Mouse (Mus musculus) forebrain, embryonic 11.5 days (tissue): ENCODE measurements around the gene Mrpl51. TPM values are rescaled to one million over a fixed set of nuclear protein-coding genes. Genes with fewer than 3 reads are reported as not detected.

Experiments
- ATAC-seq: fragments of 200-750 bp; cut with Nextera tagmentation; replicated peaks from 2 replicates; pipeline ENCODE4 v1.8.0; 2017; ENCODE audit warnings: moderate TSS enrichment; ENCODE audit not compliant: low FRiP score
- DNase-seq: peaks from one replicate; pipeline ENCODE4 v3.0.0-alpha.2; 2017; ENCODE audit warnings: low spot score
- H3K27ac ChIP-seq: fragments of 300-500 bp; sonication (generic); 2 replicates; pipeline ENCODE4 v1.5.1; 2014; ENCODE audit warnings: low read depth, low read length
- H3K27me3 ChIP-seq: fragments of 300-500 bp; sonication (generic); 2 replicates; pipeline ENCODE4 v1.6.1; 2014; ENCODE audit warnings: mild to moderate bottlenecking, low read length, mixed read lengths; ENCODE audit not compliant: control insufficient read depth, insufficient read depth
- H3K36me3 ChIP-seq: fragments of 300-500 bp; sonication (generic); 2 replicates; pipeline ENCODE4 v1.6.1; 2014; ENCODE audit warnings: mild to moderate bottlenecking, low read length, moderate library complexity, mixed read lengths; ENCODE audit not compliant: control insufficient read depth, insufficient read depth
- H3K4me1 ChIP-seq: fragments of 300-500 bp; sonication (generic); replicated peaks from 2 replicates; pipeline ENCODE4 v1.6.1; 2014; ENCODE audit warnings: low read length, mixed read lengths; ENCODE audit not compliant: control insufficient read depth, insufficient read depth
- H3K4me2 ChIP-seq: fragments of 300-500 bp; sonication (generic); 2 replicates; pipeline ENCODE4 v1.6.1; 2014; ENCODE audit warnings: low read depth, mild to moderate bottlenecking, low read length, moderate library complexity, mixed read lengths; ENCODE audit not compliant: severe bottlenecking
- H3K4me3 ChIP-seq: fragments of 300-500 bp; sonication (generic); 2 replicates; pipeline ENCODE4 v1.5.1; 2014; ENCODE audit warnings: low read depth, low read length
- H3K9ac ChIP-seq: fragments of 300-500 bp; sonication (generic); 2 replicates; pipeline ENCODE4 v1.6.1; 2014; ENCODE audit warnings: low read length
- H3K9me3 ChIP-seq: fragments of 300-500 bp; sonication (generic); 2 replicates; pipeline ENCODE4 v1.6.1; 2016; ENCODE audit warnings: low read length, mixed read lengths; ENCODE audit not compliant: control insufficient read depth
- WGBS: fragments of 180-500 bp; shearing (Covaris S2); extraction: QIAGEN DNeasy Blood & Tissue Kit; methylation state at CpG from one replicate; pipeline ENCODE4 v1.1.7; 2014; 5-methylcytosine and 5-hydroxymethylcytosine counted together
- polyA plus RNA-seq: library from polyadenylated mRNA; unstranded; fragments of >200 nt; fragmentation: Nextera tagmentation; extraction: Ambion mirVana; gene quantifications from 2 replicates; pipeline ENCODE4 v1.2.1, GENCODE M21; 2014

The Mrpl51 gene
- polyA plus RNA-seq, 1 experiment from 2014 or later, result 195 TPM

GRCm38 (mm10) chr6:125170194-125170593 is 21.4 kb upstream of the Mrpl51 start:
- Histone ChIP-seq H3K4me1 (peaks cover 16% of the 10 kb centered on the region), H3K36me3 (peaks cover 46% of the 10 kb centered on the region), H3K9me3 (no peaks in the 10 kb centered on the region), H3K27me3 (no peaks in the 10 kb centered on the region), H3K27ac (no peak overlapping the region), H3K4me2 (no peak overlapping the region), H3K9ac (no peak overlapping the region), H3K4me3 (no peak overlapping the region)
- WGBS, result 90% methylated on average over 6 of the region's 6 CpGs
- ATAC-seq (no peak), DNase-seq (no peak)

- Histone ChIP-seq H3K9ac (no peak overlapping the region), H3K9me3 (no peaks in the 10 kb centered on the region), H3K27me3 (no peaks in the 10 kb centered on the region), H3K4me2 (no peak overlapping the region), H3K36me3 (peaks cover 59% of the 10 kb centered on the region), H3K4me3 (no peak overlapping the region), H3K27ac (no peak overlapping the region), H3K4me1 (peaks cover 3% of the 10 kb centered on the region)
- no peak for DNase-seq
- WGBS, result 85% methylated on average over 2 of the region's 2 CpGs
- ATAC-seq, result no peak
These were observed 19.1 kb upstream of the Mrpl51 start for GRCm38 (mm10) chr6:125172474-125172873.

- DNase-seq (no peak), ATAC-seq (no peak)
- Histone ChIP-seq H3K4me3 (no peak overlapping the region), H3K27me3 (no peaks in the 10 kb centered on the region), H3K27ac (no peak overlapping the region), H3K4me2 (no peak overlapping the region), H3K9me3 (no peaks in the 10 kb centered on the region), H3K9ac (no peak overlapping the region), H3K36me3 (peaks cover 67% of the 10 kb centered on the region), H3K4me1 (no peaks in the 10 kb centered on the region)
- over 99% methylated on average over 7 of the region's 7 CpGs for WGBS
These were observed 18.3 kb upstream of the Mrpl51 start for GRCm38 (mm10) chr6:125173256-125173655.

- WGBS, result 95% methylated on average over 5 of the region's 5 CpGs
- H3K36me3 ChIP-seq, result peaks cover 64% of the 10 kb centered on the region
- ATAC-seq (no peak), DNase-seq (no peak)
- H3K4me1 ChIP-seq, result no peaks in the 10 kb centered on the region
- H3K27ac ChIP-seq, result no peak overlapping the region
- H3K9me3 ChIP-seq, result no peaks in the 10 kb centered on the region
- no peak overlapping the region for H3K4me2 ChIP-seq
- H3K27me3 ChIP-seq, result no peaks in the 10 kb centered on the region
- no peak overlapping the region for H3K9ac ChIP-seq
- H3K4me3 ChIP-seq, result no peak overlapping the region
These were observed 16.1 kb upstream of the Mrpl51 start for GRCm38 (mm10) chr6:125175469-125175868.

- Histone ChIP-seq H3K27ac (no peak overlapping the region), H3K36me3 (peaks cover 59% of the 10 kb centered on the region), H3K4me3 (no peak overlapping the region), H3K27me3 (no peaks in the 10 kb centered on the region), H3K9me3 (no peaks in the 10 kb centered on the region), H3K9ac (no peak overlapping the region), H3K4me2 (no peak overlapping the region), H3K4me1 (no peaks in the 10 kb centered on the region)
- WGBS, result 93% methylated on average over 7 of the region's 7 CpGs
- no peak for ATAC-seq
- peak; percentile 34 for DNase-seq
These were observed 12.0 kb upstream of the Mrpl51 start for GRCm38 (mm10) chr6:125179601-125180000.

GRCm38 (mm10) chr6:125182133-125182532 is 9.5 kb upstream of the Mrpl51 start:
- DNase-seq (peak; percentile 19), ATAC-seq (no peak)
- no peaks in the 10 kb centered on the region for H3K27me3 ChIP-seq
- peaks cover 52% of the 10 kb centered on the region for H3K36me3 ChIP-seq
- no peak overlapping the region for H3K9ac ChIP-seq
- H3K4me1 ChIP-seq, result no peaks in the 10 kb centered on the region
- no peak overlapping the region for H3K4me3 ChIP-seq
- no peak overlapping the region for H3K27ac ChIP-seq
- no peaks in the 10 kb centered on the region for H3K9me3 ChIP-seq
- 86% methylated on average over 5 of the region's 5 CpGs for WGBS
- no peak overlapping the region for H3K4me2 ChIP-seq

- H3K9ac ChIP-seq, result no peak overlapping the region
- no peak overlapping the region for H3K4me2 ChIP-seq
- H3K36me3 ChIP-seq, result peaks cover 41% of the 10 kb centered on the region
These were observed 5.4 kb upstream of the Mrpl51 start for GRCm38 (mm10) chr6:125186203-125186602.

GRCm38 (mm10) chr6:125190816-125191215 is 785 bp upstream of the Mrpl51 start:
- no peak for ATAC-seq
- Histone ChIP-seq H3K4me3 (peak overlapping the region; percentile 68), H3K9me3 (no peaks in the 10 kb centered on the region), H3K36me3 (peaks cover 24% of the 10 kb centered on the region; the same call in 1 of the 2 replicates), H3K4me2 (peak overlapping the region; percentile 86), H3K9ac (peak overlapping the region; percentile 92), H3K4me1 (peaks cover 5% of the 10 kb centered on the region; the same call in 1 of the 2 replicates), H3K27me3 (no peaks in the 10 kb centered on the region), H3K27ac (peak overlapping the region; percentile 100)
- DNase-seq, result peak; percentile 50

More at GRCm38 (mm10) chr6:125186203-125186602, 5.4 kb upstream of the Mrpl51 start:
- Histone ChIP-seq H3K4me1 (0 out of 2 replicates have a peak, but pooled peaks cover 2% of the 10 kb centered on the region), H3K4me3 (no peak overlapping the region), H3K27ac (no peak overlapping the region), H3K27me3 (no peaks in the 10 kb centered on the region), H3K9me3 (no peaks in the 10 kb centered on the region)
- 95% methylated on average over 10 of the region's 10 CpGs for WGBS
- ATAC-seq (no peak), DNase-seq (peak; percentile 30)

GRCm38 (mm10) chr6:125192016-125192714 is 564 bp downstream of the Mrpl51 start:
- peak overlapping the region; percentile 86 for H3K4me2 ChIP-seq
- peak overlapping the region; percentile 100 for H3K27ac ChIP-seq
- H3K9ac ChIP-seq, result peak overlapping the region; percentile 92
- ATAC-seq, result peak; percentile 93
- DNase-seq, result peak; percentile 94
- peak overlapping the region; percentile 68 for H3K4me3 ChIP-seq
- no peaks in the 10 kb centered on the region for H3K9me3 ChIP-seq
- H3K36me3 ChIP-seq, result peaks cover 20% of the 10 kb centered on the region; the same call in 1 of the 2 replicates
- H3K4me1 ChIP-seq, result peaks cover 5% of the 10 kb centered on the region; the same call in 1 of the 2 replicates
- under 1% methylated on average over 34 of the region's 34 CpGs for WGBS
- H3K27me3 ChIP-seq, result no peaks in the 10 kb centered on the region
